Mouse (Mus musculus): ENCODE results near the gene Prex1. TPM values are rescaled to one million over a fixed set of nuclear protein-coding genes. Genes with fewer than 3 reads are reported as not detected.

Gene Prex1
- total RNA-seq (2015): 18.9 and 22.3 TPM in 2 replicates
- 16.4 and 18.2 TPM in 2 replicates for total RNA-seq (2017)

GRCm38 (mm10) chr2:166713690-166714426, at the start of gene Prex1:
Prex1 (minus strand) TSS chr2:166713832.
- peak; percentile 84 for ATAC-seq (replicated peaks; ENCODE audit: poor library complexity)

GRCm38 (mm10) chr2:166757969-166758368, 44.3 kb upstream of the Prex1 start:
- no peak for ATAC-seq (replicated peaks; ENCODE audit: poor library complexity)

GRCm38 (mm10) chr2:166754760-166755159, 41.1 kb upstream of the Prex1 start:
- peak; percentile 32; the same call in 1 of the 2 replicates for ATAC-seq (replicated peaks; ENCODE audit: poor library complexity)

GRCm38 (mm10) chr2:166754194-166754593, 40.6 kb upstream of the Prex1 start:
- peak; percentile 43 for ATAC-seq (replicated peaks; ENCODE audit: poor library complexity)

GRCm38 (mm10) chr2:166750620-166751191, 37.1 kb upstream of the Prex1 start:
- ATAC-seq (replicated peaks; ENCODE audit: poor library complexity): no peak

- ATAC-seq (replicated peaks; ENCODE audit: poor library complexity): peak; percentile 40
Observed at GRCm38 (mm10) chr2:166746261-166746913, 32.8 kb upstream of the Prex1 start.

- ATAC-seq (replicated peaks; ENCODE audit: poor library complexity): peak; percentile 75
Observed at GRCm38 (mm10) chr2:166745849-166746248, 32.2 kb upstream of the Prex1 start.

GRCm38 (mm10) chr2:166744433-166744832, 30.8 kb upstream of the Prex1 start:
- peak; percentile 55 for ATAC-seq (replicated peaks; ENCODE audit: poor library complexity)

GRCm38 (mm10) chr2:166743504-166743903, 29.9 kb upstream of the Prex1 start:
- no peak for ATAC-seq (replicated peaks; ENCODE audit: poor library complexity)

- no peak for ATAC-seq (replicated peaks; ENCODE audit: poor library complexity)
Observed at GRCm38 (mm10) chr2:166741445-166741844, 27.8 kb upstream of the Prex1 start.

GRCm38 (mm10) chr2:166740396-166740795, 26.8 kb upstream of the Prex1 start:
- no peak for ATAC-seq (replicated peaks; ENCODE audit: poor library complexity)

- no peak for ATAC-seq (replicated peaks; ENCODE audit: poor library complexity)
Observed at GRCm38 (mm10) chr2:166737307-166737706, 23.7 kb upstream of the Prex1 start.

GRCm38 (mm10) chr2:166735469-166736001, 21.9 kb upstream of the Prex1 start:
- no peak for ATAC-seq (replicated peaks; ENCODE audit: poor library complexity)

GRCm38 (mm10) chr2:166732860-166733259, 19.2 kb upstream of the Prex1 start:
- ATAC-seq (replicated peaks; ENCODE audit: poor library complexity): no peak

GRCm38 (mm10) chr2:166732146-166732545, 18.5 kb upstream of the Prex1 start:
- no peak for ATAC-seq (replicated peaks; ENCODE audit: poor library complexity)

GRCm38 (mm10) chr2:166731102-166731883, 17.7 kb upstream of the Prex1 start:
- ATAC-seq (replicated peaks; ENCODE audit: poor library complexity): peak; percentile 51

GRCm38 (mm10) chr2:166730567-166730915, 16.9 kb upstream of the Prex1 start:
- no peak for ATAC-seq (replicated peaks; ENCODE audit: poor library complexity)

- peak; percentile 63 for ATAC-seq (replicated peaks; ENCODE audit: poor library complexity)
Observed at GRCm38 (mm10) chr2:166729656-166730566, 16.3 kb upstream of the Prex1 start.

GRCm38 (mm10) chr2:166729045-166729444, 15.4 kb upstream of the Prex1 start:
- ATAC-seq (replicated peaks; ENCODE audit: poor library complexity): no peak

GRCm38 (mm10) chr2:166728261-166728680, 14.6 kb upstream of the Prex1 start:
- no peak for ATAC-seq (replicated peaks; ENCODE audit: poor library complexity)

All from megakaryocyte progenitor cell, adult 5-6 weeks (primary cell).